Mouse (Mus musculus): ENCODE data around the gene Fam160a1.

GRCm38 (mm10) chr3:85695056-85695455 lies 122.0 kb downstream of the Fam160a1 start:
- no peak for TF ChIP-seq CTCF (IDR thresholded peaks at IDR 0.05; ENCODE audit: low read depth)
- TF ChIP-seq EP300 (optimal IDR thresholded peaks at IDR 0.05) = no peak
